Mouse (Mus musculus): ENCODE measurements around the gene Khk.

DNA sequence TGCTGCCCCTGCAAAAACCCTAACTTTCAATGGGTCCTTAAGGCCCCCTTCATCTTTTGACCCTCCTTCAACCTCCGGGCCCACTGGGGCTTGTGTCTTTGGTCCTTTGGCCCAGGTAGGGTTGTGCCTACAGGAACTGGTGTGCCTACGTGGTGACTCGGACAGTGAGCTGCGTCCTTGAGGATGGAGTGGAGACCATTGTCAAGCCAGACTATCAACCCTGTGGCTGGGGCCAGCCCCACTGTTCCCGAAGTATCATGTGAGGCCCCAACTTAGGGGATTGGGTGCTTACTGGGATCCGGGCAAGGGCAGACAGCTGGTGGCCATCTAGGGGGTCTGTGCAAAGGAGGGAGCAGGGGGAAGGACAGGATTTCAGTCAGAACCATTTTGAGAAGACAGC, 6.4 kb upstream of the Khk start:
- TF ChIP-seq CTCF (IDR thresholded peaks at IDR 0.05; ENCODE audit: low read depth) (no peak), EP300 (IDR thresholded peaks at IDR 0.05; ENCODE audit: low read depth) (no peak)

All from heart, postnatal 0 days (tissue).